Mouse (Mus musculus) heart, embryonic 13.5 days (tissue): ENCODE measurements around the gene Atp5e. TPM values are rescaled to one million over a fixed set of nuclear protein-coding genes. Genes with fewer than 3 reads are reported as not detected.

ENCODE experiments used
- ATAC-seq: fragments of 200-750 bp; cut with Nextera tagmentation; 2 replicates; pipeline ENCODE4 v1.8.0; 2017; ENCODE audit warnings: moderate TSS enrichment; ENCODE audit not compliant: insufficient number of reproducible peaks, low FRiP score, low TSS enrichment; ENCODE audit errors: extremely low read depth
- H3K27ac ChIP-seq: fragments of 300-500 bp; sonication (generic); replicated peaks from 2 replicates; pipeline ENCODE4 v1.5.1; 2015; ENCODE audit warnings: moderate library complexity, mild to moderate bottlenecking, inconsistent platforms
- H3K27me3 ChIP-seq: fragments of 300-500 bp; sonication (generic); replicated peaks from 2 replicates; pipeline ENCODE4 v1.6.1; 2015; ENCODE audit warnings: mild to moderate bottlenecking, inconsistent platforms
- H3K36me3 ChIP-seq: fragments of 300-500 bp; sonication (generic); 2 replicates; pipeline ENCODE4 v1.6.1; 2015; ENCODE audit warnings: mild to moderate bottlenecking, inconsistent platforms
- H3K4me1 ChIP-seq: fragments of 300-500 bp; sonication (generic); 2 replicates; pipeline ENCODE4 v1.6.1; 2015; ENCODE audit warnings: inconsistent platforms
- H3K4me2 ChIP-seq: fragments of 300-500 bp; sonication (generic); 2 replicates; pipeline ENCODE4 v1.6.1; 2015; ENCODE audit warnings: inconsistent platforms, mild to moderate bottlenecking, moderate library complexity
- H3K4me3 ChIP-seq: fragments of 300-500 bp; sonication (generic); 2 replicates; pipeline ENCODE4 v1.5.1; 2015; ENCODE audit warnings: moderate library complexity, mild to moderate bottlenecking, inconsistent platforms
- H3K9ac ChIP-seq: fragments of 300-500 bp; sonication (generic); 2 replicates; pipeline ENCODE4 v1.6.1; 2015; ENCODE audit warnings: inconsistent platforms, mild to moderate bottlenecking, moderate library complexity
- H3K9me3 ChIP-seq: fragments of 300-500 bp; sonication (generic); 2 replicates; pipeline ENCODE4 v1.6.1; 2016; ENCODE audit warnings: inconsistent platforms
- WGBS: fragments of 180-500 bp; shearing (Covaris S2); methylation state at CpG from one replicate; pipeline ENCODE4 v1.1.7; 2015; ENCODE audit warnings: mixed read lengths; 5-methylcytosine and 5-hydroxymethylcytosine counted together
- polyA plus RNA-seq: library from polyadenylated mRNA; unstranded; fragments of >200 nt; fragmentation: Nextera tagmentation; extraction: Ambion mirVana; gene quantifications from 2 replicates; pipeline ENCODE4 v1.2.1, GENCODE M21; 2015

Gene Atp5e
- polyA plus RNA-seq, 1 experiment from 2014 or later: 1,120 TPM

DNA sequence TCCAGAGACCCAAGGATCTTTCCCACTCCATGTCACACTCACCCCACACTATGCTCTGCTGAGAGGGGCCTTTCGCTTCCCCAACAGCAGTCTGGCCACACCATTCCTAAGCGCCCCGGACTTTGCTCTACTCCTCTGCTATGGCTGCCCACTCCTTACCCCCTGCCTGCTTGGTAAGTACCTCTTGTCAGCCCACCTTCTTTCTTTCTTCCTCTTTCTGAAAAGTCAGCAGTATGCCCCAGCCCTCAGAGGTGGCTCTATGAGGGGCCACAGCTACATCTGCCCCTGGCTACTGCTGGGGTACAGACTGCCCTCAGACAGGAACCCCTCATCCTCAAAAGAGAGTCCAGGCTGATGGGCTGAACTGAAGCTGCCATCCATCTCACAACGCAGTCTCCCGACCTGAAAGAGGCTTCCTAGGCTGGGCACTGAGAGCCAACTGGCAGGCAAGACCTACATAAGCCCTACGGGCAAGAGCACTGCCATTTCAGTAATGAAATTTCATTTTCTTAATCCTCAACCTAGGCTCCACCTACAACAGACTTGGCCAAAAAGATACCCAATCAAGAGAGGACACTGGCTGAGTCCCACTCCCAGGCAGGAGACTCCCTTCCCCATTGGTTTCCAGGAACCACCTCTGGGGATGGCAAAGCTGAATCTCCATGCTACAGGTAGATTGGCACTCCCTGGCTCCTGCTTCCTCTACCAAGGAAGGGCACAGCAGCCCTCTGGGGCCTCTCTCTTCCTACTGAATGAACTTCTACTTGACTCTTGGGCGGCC is 26.8 kb downstream of the Atp5e start:
- H3K27me3 ChIP-seq: no peaks in the 10 kb centered on the region
- H3K4me1 ChIP-seq: peaks cover 28% of the 10 kb centered on the region
- no peak overlapping the region for H3K27ac ChIP-seq
- WGBS: 94% methylated on average over 7 of the region's 7 CpGs
- H3K9ac ChIP-seq: no peak overlapping the region
- ATAC-seq: no peak
- H3K4me2 ChIP-seq: peak overlapping the region; percentile 14; the same call in 1 of the 2 replicates
- H3K9me3 ChIP-seq: no peaks in the 10 kb centered on the region
- no peak overlapping the region for H3K4me3 ChIP-seq
- H3K36me3 ChIP-seq: peaks cover 30% of the 10 kb centered on the region

DNA sequence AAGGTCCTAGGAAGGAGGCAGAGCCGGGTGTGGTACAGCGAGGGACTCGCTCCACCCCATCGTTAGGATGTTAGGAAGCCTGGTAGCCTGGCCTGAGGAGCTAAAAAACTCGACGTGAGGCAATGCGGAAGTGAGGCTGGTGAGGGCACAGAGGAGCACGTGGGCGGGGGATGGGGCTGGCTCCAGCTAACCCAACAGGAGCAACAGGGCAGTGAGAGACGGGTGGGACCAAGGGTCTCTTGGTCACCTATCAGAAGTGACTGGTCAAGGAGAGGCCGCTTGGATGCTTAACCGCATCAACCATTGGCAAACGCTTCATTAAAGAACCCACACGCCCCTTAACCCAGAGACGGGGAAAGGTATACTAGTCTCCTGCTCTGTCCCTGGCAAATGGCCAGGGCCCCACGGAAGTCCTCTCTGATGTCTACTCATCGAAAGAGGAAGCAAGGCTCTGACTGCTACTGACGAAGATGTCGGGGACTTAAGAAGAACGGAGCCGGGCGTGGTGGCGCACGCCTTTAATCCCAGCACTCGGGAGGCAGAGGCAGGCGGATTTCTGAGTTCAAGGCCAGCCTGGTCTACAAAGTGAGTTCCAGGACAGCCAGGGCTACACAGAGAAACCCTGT is 27.7 kb downstream of the Atp5e start:
- ATAC-seq: no peak
- H3K9me3 ChIP-seq: no peaks in the 10 kb centered on the region
- 86% methylated on average over 26 of the region's 26 CpGs for WGBS
- H3K4me1 ChIP-seq: peaks cover 22% of the 10 kb centered on the region
- no peak overlapping the region for H3K4me3 ChIP-seq
- H3K36me3 ChIP-seq: peaks cover 34% of the 10 kb centered on the region
- H3K4me2 ChIP-seq: no peak overlapping the region
- H3K27ac ChIP-seq: no peak overlapping the region
- no peaks in the 10 kb centered on the region for H3K27me3 ChIP-seq
- H3K9ac ChIP-seq: no peak overlapping the region

DNA sequence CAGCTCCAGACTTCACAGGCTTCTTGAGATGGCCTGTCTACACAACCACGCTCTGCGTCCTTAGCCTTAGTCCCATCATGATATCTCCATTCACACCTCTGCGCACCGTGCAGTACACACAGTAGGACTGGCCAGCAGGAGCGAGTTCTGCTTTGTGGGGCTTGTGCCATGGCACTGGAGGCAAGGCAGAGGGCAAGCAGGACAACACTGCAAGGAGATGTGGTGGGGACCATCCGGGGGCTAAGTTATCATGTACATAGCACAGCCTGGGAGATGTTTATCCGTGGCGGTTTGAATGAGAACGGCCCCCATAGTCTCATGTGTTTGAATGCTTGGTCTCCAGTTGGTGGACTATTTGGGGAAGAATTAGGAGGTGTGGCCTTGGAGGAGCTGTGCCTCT is 29.0 kb downstream of the Atp5e start:
- H3K27ac ChIP-seq: no peak overlapping the region
- peaks cover 22% of the 10 kb centered on the region for H3K4me1 ChIP-seq
- no peaks in the 10 kb centered on the region for H3K9me3 ChIP-seq
- no peaks in the 10 kb centered on the region for H3K27me3 ChIP-seq
- WGBS: 91% methylated on average over 9 of the region's 9 CpGs
- H3K36me3 ChIP-seq: peaks cover 42% of the 10 kb centered on the region
- H3K9ac ChIP-seq: no peak overlapping the region
- H3K4me3 ChIP-seq: no peak overlapping the region
- no peak overlapping the region for H3K4me2 ChIP-seq
- ATAC-seq: no peak

DNA sequence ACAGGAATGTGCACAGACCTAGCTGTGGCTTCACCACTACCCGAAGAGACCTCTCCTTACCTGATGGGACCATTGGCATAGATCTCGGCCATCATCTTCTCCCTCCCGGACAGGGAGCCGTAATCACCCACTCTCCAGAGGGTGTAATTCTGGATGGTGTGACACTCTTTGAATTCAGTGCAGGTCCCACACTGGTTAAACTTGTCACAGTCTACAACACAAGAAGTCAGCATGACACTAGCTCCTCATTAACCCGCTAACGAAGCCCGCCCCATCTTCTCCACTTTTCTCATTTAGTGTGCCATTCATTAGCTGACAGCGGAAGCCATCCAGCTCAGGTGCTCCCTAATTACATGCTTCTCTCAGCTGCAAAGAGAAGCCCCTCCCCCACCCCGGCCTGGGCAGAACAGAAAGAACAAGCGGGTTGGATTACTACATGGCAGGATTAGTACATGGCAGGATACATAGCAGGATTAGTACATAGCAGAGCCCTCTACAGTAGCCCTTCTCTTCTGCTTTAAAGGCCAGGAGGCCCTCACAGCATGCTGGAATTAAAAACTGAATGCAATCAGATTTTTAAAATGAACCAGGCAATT is 34.8 kb downstream of the Atp5e start:
- WGBS: 87% methylated on average over 10 of the region's 10 CpGs
- Histone ChIP-seq H3K9me3 (no peaks in the 10 kb centered on the region), H3K27ac (no peak overlapping the region), H3K9ac (no peak overlapping the region), H3K36me3 (peaks cover 84% of the 10 kb centered on the region), H3K4me2 (no peak overlapping the region), H3K4me3 (no peak overlapping the region), H3K27me3 (no peaks in the 10 kb centered on the region), H3K4me1 (no peaks in the 10 kb centered on the region)
- no peak for ATAC-seq

DNA sequence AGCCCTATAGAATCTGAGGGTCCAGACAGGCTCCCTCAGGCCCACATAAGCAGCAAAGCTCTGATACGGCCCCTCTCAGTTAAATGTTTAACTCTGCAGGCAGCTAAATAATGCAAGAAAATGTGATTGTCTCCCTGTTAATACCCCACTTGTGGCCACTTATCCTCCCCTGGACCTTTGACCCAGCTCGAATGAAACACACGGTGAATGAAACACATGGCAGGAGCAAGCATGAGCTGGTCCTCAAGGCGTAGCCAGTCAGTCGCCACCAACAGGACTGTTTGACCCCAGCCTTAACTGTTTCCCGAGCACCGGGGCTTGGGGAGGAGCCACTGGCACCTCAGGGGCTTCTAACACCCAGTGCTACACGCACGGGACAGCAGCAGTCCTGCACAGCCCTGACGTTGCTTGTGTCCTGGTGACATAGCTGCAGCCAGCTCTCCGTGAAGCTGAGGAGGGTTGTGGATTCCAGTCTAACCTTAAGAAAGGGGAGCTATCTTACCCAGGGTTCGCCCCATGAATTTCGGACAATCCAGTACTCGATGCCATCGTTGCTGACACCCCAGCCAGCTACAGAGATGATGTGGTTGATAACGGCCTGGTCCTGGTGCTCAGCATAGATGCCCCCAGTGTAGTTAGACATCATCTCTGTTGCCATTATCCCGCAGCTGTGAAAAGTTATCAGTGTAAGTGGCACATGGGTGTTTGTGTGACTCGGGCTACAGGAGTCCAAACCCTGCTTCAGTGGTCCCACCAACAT is 35.6 kb downstream of the Atp5e start:
- no peak overlapping the region for H3K27ac ChIP-seq
- no peak for ATAC-seq
- no peak overlapping the region for H3K9ac ChIP-seq
- H3K4me3 ChIP-seq: no peak overlapping the region
- peaks cover 87% of the 10 kb centered on the region for H3K36me3 ChIP-seq
- H3K4me2 ChIP-seq: no peak overlapping the region
- WGBS: 79% methylated on average over 18 of the region's 18 CpGs
- H3K27me3 ChIP-seq: no peaks in the 10 kb centered on the region
- H3K9me3 ChIP-seq: no peaks in the 10 kb centered on the region
- H3K4me1 ChIP-seq: no peaks in the 10 kb centered on the region

DNA sequence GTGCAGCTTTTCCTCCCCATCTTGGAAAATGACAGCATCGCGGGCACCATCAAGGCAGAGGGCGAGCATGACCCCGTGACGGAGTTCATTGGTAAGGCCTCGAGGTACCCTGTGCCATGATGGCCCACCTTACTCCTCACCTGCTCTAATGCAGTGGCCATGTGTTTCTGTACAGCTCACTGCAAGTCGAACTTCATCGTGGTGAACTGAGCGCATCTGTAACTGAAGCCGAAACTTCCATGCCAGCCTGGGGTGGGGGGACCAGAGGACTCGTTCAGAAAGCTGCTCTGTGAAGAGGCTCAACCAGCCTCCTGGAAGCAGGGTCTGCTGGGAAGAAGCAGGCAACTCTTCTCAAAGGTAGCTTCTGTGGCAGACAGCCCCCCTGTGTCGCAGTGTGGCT is 37.0 kb downstream of the Atp5e start:
- H3K4me1 ChIP-seq: no peaks in the 10 kb centered on the region
- H3K9ac ChIP-seq: no peak overlapping the region
- ATAC-seq: no peak
- 91% methylated on average over 12 of the region's 12 CpGs for WGBS
- H3K27me3 ChIP-seq: no peaks in the 10 kb centered on the region
- H3K4me3 ChIP-seq: no peak overlapping the region
- H3K4me2 ChIP-seq: no peak overlapping the region
- H3K36me3 ChIP-seq: peaks cover 90% of the 10 kb centered on the region
- no peaks in the 10 kb centered on the region for H3K9me3 ChIP-seq
- H3K27ac ChIP-seq: no peak overlapping the region

DNA sequence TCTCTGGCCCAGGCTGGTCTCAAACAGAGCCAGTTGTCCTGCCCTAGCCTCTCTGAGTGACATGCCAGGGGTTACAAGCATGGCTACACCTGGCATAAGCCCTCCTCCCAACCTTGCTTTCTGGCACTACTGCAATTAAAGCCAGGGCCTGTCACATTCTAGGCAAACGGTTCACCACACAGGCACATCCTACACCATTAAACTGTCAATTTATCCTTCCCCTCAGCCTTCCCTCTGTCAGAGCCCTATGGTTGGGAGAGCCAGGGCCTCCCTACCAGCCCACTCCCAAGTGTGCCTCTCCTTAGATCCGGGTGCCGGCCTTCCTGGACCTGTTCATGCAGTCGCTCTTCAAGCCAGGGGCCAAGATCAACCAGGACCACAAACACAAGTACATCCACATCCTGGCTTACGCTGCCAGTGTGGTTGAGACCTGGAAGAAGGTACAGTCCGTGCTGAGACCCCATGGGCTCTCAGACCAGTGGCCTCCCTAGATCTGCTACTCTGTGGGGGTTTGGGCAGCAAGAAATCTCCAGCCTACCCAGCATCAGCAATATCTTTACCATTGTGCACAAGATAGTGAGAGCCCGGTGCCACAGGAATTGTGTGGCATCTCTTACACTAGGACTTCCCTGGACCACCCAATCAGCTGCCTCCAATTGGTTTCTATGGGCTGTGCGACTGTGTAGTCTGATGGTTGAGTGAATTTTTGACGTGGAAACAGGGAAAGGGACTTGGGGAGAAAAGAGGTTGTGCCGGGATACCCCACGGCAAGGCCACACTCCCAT is 39.4 kb downstream of the Atp5e start:
- no peak for ATAC-seq
- H3K4me2 ChIP-seq: no peak overlapping the region
- H3K36me3 ChIP-seq: peaks cover 97% of the 10 kb centered on the region
- WGBS: 82% methylated on average over 11 of the region's 11 CpGs
- no peaks in the 10 kb centered on the region for H3K9me3 ChIP-seq
- no peak overlapping the region for H3K4me3 ChIP-seq
- H3K27ac ChIP-seq: no peak overlapping the region
- no peak overlapping the region for H3K9ac ChIP-seq
- H3K4me1 ChIP-seq: no peaks in the 10 kb centered on the region
- H3K27me3 ChIP-seq: no peaks in the 10 kb centered on the region

DNA sequence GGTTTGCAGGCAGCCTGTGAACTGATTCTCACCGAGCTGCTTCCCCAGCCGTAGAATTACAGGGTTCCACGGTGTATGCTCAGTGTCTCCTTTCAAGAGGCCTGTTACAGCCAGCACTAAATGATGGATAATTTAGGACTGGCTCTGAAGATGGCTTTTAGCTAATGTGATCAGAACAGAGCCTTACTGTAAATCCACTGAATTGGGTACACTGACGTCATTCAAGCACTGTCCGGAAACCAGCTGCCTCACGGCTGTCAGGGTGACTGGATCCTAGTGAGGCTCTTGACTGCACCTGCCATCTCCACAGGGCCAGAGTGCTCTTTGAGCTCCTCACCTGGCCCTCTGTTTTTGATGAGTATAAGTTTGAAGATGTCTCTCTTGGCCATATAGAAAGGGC is 42.8 kb downstream of the Atp5e start:
- peaks cover 67% of the 10 kb centered on the region for H3K36me3 ChIP-seq
- H3K4me2 ChIP-seq: no peak overlapping the region
- no peak overlapping the region for H3K9ac ChIP-seq
- H3K4me1 ChIP-seq: peaks cover 18% of the 10 kb centered on the region
- WGBS: 86% methylated on average over 6 of the region's 6 CpGs
- no peak for ATAC-seq
- H3K9me3 ChIP-seq: no peaks in the 10 kb centered on the region
- H3K27me3 ChIP-seq: no peaks in the 10 kb centered on the region
- no peak overlapping the region for H3K4me3 ChIP-seq
- no peak overlapping the region for H3K27ac ChIP-seq

DNA sequence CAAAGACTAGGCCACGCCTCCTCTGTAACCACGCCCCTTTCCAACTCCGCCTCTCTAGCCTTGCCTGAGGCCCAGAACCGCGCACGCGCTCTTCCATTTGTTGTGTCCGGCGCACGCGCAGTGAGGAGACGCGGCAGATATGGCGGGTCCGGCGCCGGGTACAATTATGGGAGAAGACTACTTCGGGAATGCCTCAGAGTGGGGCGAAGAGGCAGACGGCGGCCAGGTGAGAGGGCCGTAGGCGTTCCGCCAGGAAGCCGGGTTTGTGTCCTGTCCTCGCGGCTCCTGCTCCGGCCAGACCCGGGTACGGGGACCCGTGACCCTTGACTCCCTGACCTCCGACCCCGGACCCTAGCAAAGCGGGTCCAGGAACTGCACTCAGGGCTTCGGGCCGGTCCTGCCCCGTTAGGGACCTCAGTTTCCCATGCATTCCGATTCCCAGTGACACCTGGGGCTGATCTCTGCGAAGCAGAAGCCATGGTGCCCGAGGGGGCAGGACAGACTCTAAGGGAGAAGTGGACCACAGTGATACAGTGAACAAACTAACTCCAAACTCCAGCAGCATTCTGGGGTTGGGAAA is 48.1 kb downstream of the Atp5e start, which contains the start of gene Nelfcd:
Gene Nelfcd (plus strand): TSS at position 74 of the 580 bp plus-strand sequence.
- Histone ChIP-seq H3K9ac (peak within 1 kb of the TSS; percentile 96), H3K4me2 (peak within 1 kb of the TSS; percentile 85), H3K27ac (peak within 1 kb of the TSS; percentile 9; the same call in 1 of the 2 replicates), H3K27me3 (no peaks in the 10 kb centered on the region), H3K9me3 (no peaks in the 10 kb centered on the region), H3K4me3 (peak within 1 kb of the TSS; percentile 89), H3K36me3 (peaks cover 14% of the 10 kb centered on the region), H3K4me1 (peaks cover 20% of the 10 kb centered on the region)
- under 1% methylated on average over 40 of the region's 40 CpGs for WGBS
- ATAC-seq: peak; percentile 92

DNA sequence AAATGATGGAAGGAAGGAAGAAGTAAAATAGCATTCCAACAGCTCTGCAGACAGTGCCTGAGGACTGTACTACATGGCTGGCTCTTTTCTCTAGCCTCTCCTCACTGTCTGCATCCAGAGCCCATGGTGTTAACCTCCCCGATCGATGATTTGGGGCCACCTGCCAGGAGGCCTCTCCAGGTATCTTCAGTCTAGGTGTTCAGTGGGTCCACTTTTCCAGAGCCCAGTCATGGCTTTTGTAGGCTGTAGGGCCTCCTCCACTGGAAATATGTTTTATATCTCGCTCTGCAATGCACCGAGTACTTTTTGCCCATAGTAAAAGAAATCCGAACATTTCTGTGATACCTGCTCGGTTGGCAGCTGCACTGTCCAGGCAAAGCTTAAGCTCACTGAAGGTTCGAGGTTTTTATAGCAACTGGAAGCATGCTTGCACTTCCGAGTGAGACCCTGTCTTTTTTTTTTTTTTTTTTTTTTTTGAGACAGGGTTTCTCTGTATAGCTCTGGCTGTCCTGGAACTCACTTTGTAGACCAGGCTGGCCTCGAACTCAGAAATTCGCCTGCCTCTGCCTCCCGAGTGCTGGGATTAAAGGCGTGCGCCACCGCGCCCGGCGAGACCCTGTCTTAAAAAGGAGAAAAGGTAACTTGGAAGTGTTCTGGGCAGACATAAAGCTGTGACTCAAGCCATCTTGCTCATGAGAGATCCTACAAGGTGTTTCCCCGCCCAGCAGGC is 48.7 kb downstream of the Atp5e start:
- Histone ChIP-seq H3K36me3 (peaks cover 8% of the 10 kb centered on the region), H3K27ac (no peak overlapping the region), H3K9ac (no peak overlapping the region), H3K4me1 (peaks cover 20% of the 10 kb centered on the region), H3K4me3 (peak overlapping the region; percentile 89), H3K9me3 (no peaks in the 10 kb centered on the region), H3K4me2 (peak overlapping the region; percentile 85), H3K27me3 (no peaks in the 10 kb centered on the region)
- WGBS: 41% methylated on average over 18 of the region's 18 CpGs
- ATAC-seq: 0 out of 2 replicates have a peak, but pooled peaks have one; percentile 8
